Mouse (Mus musculus) stomach, postnatal 0 days (tissue): ENCODE measurements around the gene Slamf1.

Experiments
- CTCF ChIP-seq: IDR thresholded peaks from 2 replicates; pipeline ENCODE4 v1.5.1; 2016; ENCODE audit warnings: antibody characterized with exemption, low read depth, mild to moderate bottlenecking, moderate library complexity
- EP300 ChIP-seq: optimal IDR thresholded peaks from 2 replicates; pipeline ENCODE3; 2016; ENCODE audit warnings: antibody characterized with exemption

- TF ChIP-seq EP300, result no peak
- no peak for TF ChIP-seq CTCF
Measured at GRCm38 (mm10) chr1:171849454-171849853, 82.5 kb downstream of the Slamf1 start.
